Mouse (Mus musculus): ENCODE measurements around the gene Zbtb5. TPM values are rescaled to one million over a fixed set of nuclear protein-coding genes. Genes with fewer than 3 reads are reported as not detected.

The Zbtb5 gene
- polyA plus RNA-seq, 1 experiment from 2014 or later: 36.8 TPM

- WGBS: 11% methylated on average over 3 of the region's 3 CpGs
- peak overlapping the region; percentile 47; the same call in 1 of the 2 replicates for H3K9ac ChIP-seq (ENCODE audit: low read depth, low read length)
Measured at GRCm38 (mm10) chr4:45015615-45016014, 3.4 kb upstream of the Zbtb5 start.

GRCm38 (mm10) chr4:45013537-45013936 is 1.3 kb upstream of the Zbtb5 start:
- H3K27me3 ChIP-seq (replicated peaks; ENCODE audit: control insufficient read depth, insufficient read depth, low read length): no peaks in the 10 kb centered on the region
- H3K9ac ChIP-seq (ENCODE audit: low read depth, low read length): peak overlapping the region; percentile 68; the same call in 1 of the 2 replicates
- no peak overlapping the region; the same call in 1 of the 2 replicates for H3K27ac ChIP-seq (ENCODE audit: low read depth, low read length)
- peak overlapping the region; percentile 79 for H3K4me2 ChIP-seq (ENCODE audit: low read length)
- H3K9me3 ChIP-seq (ENCODE audit: control insufficient read depth, low read length): no peaks in the 10 kb centered on the region
- no peak for ATAC-seq
- 6% methylated on average over 2 of the region's 2 CpGs for WGBS
- H3K4me1 ChIP-seq (ENCODE audit: control insufficient read depth, insufficient read depth, low read depth, low read length): peaks cover 23% of the 10 kb centered on the region
- H3K36me3 ChIP-seq (ENCODE audit: control insufficient read depth, insufficient read depth, low read length): no peaks in the 10 kb centered on the region
- peak overlapping the region; percentile 63 for H3K4me3 ChIP-seq (ENCODE audit: low read length)

More at GRCm38 (mm10) chr4:45015615-45016014, 3.4 kb upstream of the Zbtb5 start:
- H3K4me3 ChIP-seq (ENCODE audit: low read length): no peak overlapping the region
- H3K9me3 ChIP-seq (ENCODE audit: control insufficient read depth, low read length): no peaks in the 10 kb centered on the region
- H3K36me3 ChIP-seq (ENCODE audit: control insufficient read depth, insufficient read depth, low read length): no peaks in the 10 kb centered on the region
- no peak for ATAC-seq
- H3K4me2 ChIP-seq (ENCODE audit: low read length): no peak overlapping the region
- H3K27me3 ChIP-seq (replicated peaks; ENCODE audit: control insufficient read depth, insufficient read depth, low read length): no peaks in the 10 kb centered on the region
- H3K4me1 ChIP-seq (ENCODE audit: control insufficient read depth, insufficient read depth, low read depth, low read length): peaks cover 28% of the 10 kb centered on the region
- H3K27ac ChIP-seq (ENCODE audit: low read depth, low read length): no peak overlapping the region

DNA sequence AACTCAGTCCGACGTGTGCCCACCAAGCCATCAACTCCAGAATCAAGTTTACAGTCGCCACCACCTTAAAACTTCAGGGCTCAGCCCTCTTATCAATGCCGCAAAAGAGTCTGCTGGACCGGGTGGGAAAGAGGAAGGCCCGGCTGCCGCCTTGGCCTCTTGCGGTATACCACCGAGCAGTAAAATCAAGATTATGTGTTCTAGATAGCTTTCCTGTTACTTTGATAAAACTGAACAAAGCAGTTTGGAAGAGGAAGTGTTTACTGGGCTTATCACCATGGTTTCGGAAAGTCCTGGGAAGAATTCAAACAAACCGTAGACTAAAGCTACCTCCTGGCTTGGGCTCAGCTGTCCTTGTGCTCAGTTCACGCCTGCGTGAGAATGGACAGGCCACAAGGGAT is 819 bp upstream of the Zbtb5 start:
- WGBS: under 1% methylated on average over 13 of the region's 13 CpGs
- Histone ChIP-seq H3K4me3 (ENCODE audit: low read length) (peak overlapping the region; percentile 63), H3K9me3 (ENCODE audit: control insufficient read depth, low read length) (no peaks in the 10 kb centered on the region), H3K9ac (ENCODE audit: low read depth, low read length) (peak overlapping the region; percentile 68), H3K36me3 (ENCODE audit: control insufficient read depth, insufficient read depth, low read length) (no peaks in the 10 kb centered on the region), H3K4me2 (ENCODE audit: low read length) (peak overlapping the region; percentile 79), H3K4me1 (ENCODE audit: control insufficient read depth, insufficient read depth, low read depth, low read length) (peaks cover 23% of the 10 kb centered on the region), H3K27me3 (replicated peaks; ENCODE audit: control insufficient read depth, insufficient read depth, low read length) (no peaks in the 10 kb centered on the region), H3K27ac (ENCODE audit: low read depth, low read length) (peak overlapping the region; percentile 83)
- no peak for ATAC-seq

DNA sequence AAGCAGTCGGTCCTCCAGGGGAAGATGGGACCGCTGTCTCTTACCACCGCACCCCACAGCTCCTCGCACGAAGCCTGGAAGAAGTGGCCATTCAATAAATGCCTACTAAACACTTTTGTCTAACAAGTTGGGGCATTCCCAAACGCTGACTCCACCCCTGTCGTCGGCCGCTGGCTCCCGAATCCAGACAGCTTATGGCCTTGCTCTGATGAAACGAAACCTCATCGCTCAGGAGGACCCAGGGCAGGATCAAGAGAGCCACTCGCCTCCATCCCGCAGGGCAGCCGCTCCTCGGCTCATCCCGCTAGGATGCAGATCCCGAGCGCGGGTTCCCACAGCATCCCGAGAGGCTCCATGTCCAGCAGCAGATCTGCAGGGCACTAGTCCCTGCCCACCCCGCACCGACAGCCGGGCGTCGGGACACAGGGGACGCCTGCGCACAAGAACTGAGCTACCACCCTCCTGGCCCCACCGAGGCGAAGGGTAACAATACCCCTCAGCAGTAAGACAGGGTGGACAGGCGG is 569 bp downstream of the Zbtb5 start:
- Histone ChIP-seq H3K9me3 (ENCODE audit: control insufficient read depth, low read length) (no peaks in the 10 kb centered on the region), H3K4me2 (ENCODE audit: low read length) (peak overlapping the region; percentile 85), H3K9ac (ENCODE audit: low read depth, low read length) (peak overlapping the region; percentile 87), H3K36me3 (ENCODE audit: control insufficient read depth, insufficient read depth, low read length) (no peaks in the 10 kb centered on the region), H3K27me3 (replicated peaks; ENCODE audit: control insufficient read depth, insufficient read depth, low read length) (no peaks in the 10 kb centered on the region), H3K27ac (ENCODE audit: low read depth, low read length) (peak overlapping the region; percentile 92), H3K4me3 (ENCODE audit: low read length) (peak overlapping the region; percentile 88), H3K4me1 (ENCODE audit: control insufficient read depth, insufficient read depth, low read depth, low read length) (peaks cover 23% of the 10 kb centered on the region)
- peak; percentile 70 for ATAC-seq
- under 1% methylated on average over 30 of the region's 31 CpGs for WGBS

DNA sequence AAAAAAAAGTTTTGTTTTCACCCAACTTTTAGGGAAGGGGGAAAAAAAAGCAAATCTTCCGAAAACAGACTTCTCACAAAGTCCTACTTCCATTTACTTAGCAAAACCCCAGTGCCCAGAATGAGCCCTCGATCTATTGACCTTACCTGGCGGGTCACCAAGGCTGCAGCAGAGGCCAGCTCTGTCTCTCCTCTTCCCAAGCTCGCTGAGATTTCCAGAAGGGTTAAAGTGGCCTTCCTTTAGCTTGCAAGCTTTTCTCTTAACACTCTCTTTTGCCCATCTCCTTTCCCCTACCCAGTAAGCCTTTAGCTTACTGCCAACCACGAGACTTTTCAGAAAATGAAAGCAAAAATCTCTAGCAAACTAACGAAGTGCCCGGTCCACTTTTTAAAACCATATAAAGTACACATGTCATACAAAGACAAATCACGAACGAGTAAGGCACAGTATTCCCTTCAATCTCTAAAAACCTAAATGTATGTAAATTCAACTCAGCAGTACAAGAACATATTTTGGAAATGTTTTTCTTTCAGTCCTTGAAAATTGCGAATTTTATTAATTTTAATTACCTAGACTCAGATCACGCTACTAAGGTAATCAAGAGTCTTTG is 1.3 kb downstream of the Zbtb5 start:
- no peaks in the 10 kb centered on the region for H3K27me3 ChIP-seq (replicated peaks; ENCODE audit: control insufficient read depth, insufficient read depth, low read length)
- H3K4me1 ChIP-seq (ENCODE audit: control insufficient read depth, insufficient read depth, low read depth, low read length): peaks cover 23% of the 10 kb centered on the region
- H3K27ac ChIP-seq (ENCODE audit: low read depth, low read length): peak overlapping the region; percentile 92; the same call in 1 of the 2 replicates
- H3K9ac ChIP-seq (ENCODE audit: low read depth, low read length): peak overlapping the region; percentile 87
- no peak for ATAC-seq
- H3K9me3 ChIP-seq (ENCODE audit: control insufficient read depth, low read length): no peaks in the 10 kb centered on the region
- peak overlapping the region; percentile 85 for H3K4me2 ChIP-seq (ENCODE audit: low read length)
- no peaks in the 10 kb centered on the region for H3K36me3 ChIP-seq (ENCODE audit: control insufficient read depth, insufficient read depth, low read length)
- H3K4me3 ChIP-seq (ENCODE audit: low read length): peak overlapping the region; percentile 88
- WGBS: 11% methylated on average over 11 of the region's 11 CpGs

GRCm38 (mm10) chr4:45005452-45005851 is 6.8 kb downstream of the Zbtb5 start:
- H3K27me3 ChIP-seq (replicated peaks; ENCODE audit: control insufficient read depth, insufficient read depth, low read length): no peaks in the 10 kb centered on the region
- H3K4me2 ChIP-seq (ENCODE audit: low read length): no peak overlapping the region
- no peaks in the 10 kb centered on the region for H3K9me3 ChIP-seq (ENCODE audit: control insufficient read depth, low read length)
- no peak overlapping the region for H3K9ac ChIP-seq (ENCODE audit: low read depth, low read length)
- peaks cover 10% of the 10 kb centered on the region for H3K4me1 ChIP-seq (ENCODE audit: control insufficient read depth, insufficient read depth, low read depth, low read length)
- no peak overlapping the region for H3K27ac ChIP-seq (ENCODE audit: low read depth, low read length)
- WGBS: 76% methylated on average over 3 of the region's 3 CpGs
- no peaks in the 10 kb centered on the region for H3K36me3 ChIP-seq (ENCODE audit: control insufficient read depth, insufficient read depth, low read length)
- no peak overlapping the region for H3K4me3 ChIP-seq (ENCODE audit: low read length)
- no peak for ATAC-seq

GRCm38 (mm10) chr4:45000001-45000400 is 12.2 kb downstream of the Zbtb5 start:
- ATAC-seq: no peak
- H3K4me3 ChIP-seq (ENCODE audit: low read length): no peak overlapping the region
- no peaks in the 10 kb centered on the region for H3K9me3 ChIP-seq (ENCODE audit: control insufficient read depth, low read length)
- H3K36me3 ChIP-seq (ENCODE audit: control insufficient read depth, insufficient read depth, low read length): no peaks in the 10 kb centered on the region
- H3K9ac ChIP-seq (ENCODE audit: low read depth, low read length): no peak overlapping the region
- 85% methylated on average over 6 of the region's 6 CpGs for WGBS
- H3K27ac ChIP-seq (ENCODE audit: low read depth, low read length): no peak overlapping the region
- no peak overlapping the region for H3K4me2 ChIP-seq (ENCODE audit: low read length)
- no peaks in the 10 kb centered on the region for H3K4me1 ChIP-seq (ENCODE audit: control insufficient read depth, insufficient read depth, low read depth, low read length)
- H3K27me3 ChIP-seq (replicated peaks; ENCODE audit: control insufficient read depth, insufficient read depth, low read length): no peaks in the 10 kb centered on the region

- WGBS: 70% methylated on average over 3 of the region's 3 CpGs
- H3K4me1 ChIP-seq (ENCODE audit: control insufficient read depth, insufficient read depth, low read depth, low read length): no peaks in the 10 kb centered on the region
- H3K4me3 ChIP-seq (ENCODE audit: low read length): no peak overlapping the region
- H3K36me3 ChIP-seq (ENCODE audit: control insufficient read depth, insufficient read depth, low read length): peaks cover 10% of the 10 kb centered on the region; the same call in 1 of the 2 replicates
- H3K27me3 ChIP-seq (replicated peaks; ENCODE audit: control insufficient read depth, insufficient read depth, low read length): no peaks in the 10 kb centered on the region
- ATAC-seq: no peak
- H3K27ac ChIP-seq (ENCODE audit: low read depth, low read length): no peak overlapping the region
- no peak overlapping the region for H3K9ac ChIP-seq (ENCODE audit: low read depth, low read length)
- H3K9me3 ChIP-seq (ENCODE audit: control insufficient read depth, low read length): no peaks in the 10 kb centered on the region
- no peak overlapping the region for H3K4me2 ChIP-seq (ENCODE audit: low read length)
Measured at GRCm38 (mm10) chr4:44998071-44998470, 14.1 kb downstream of the Zbtb5 start.

DNA sequence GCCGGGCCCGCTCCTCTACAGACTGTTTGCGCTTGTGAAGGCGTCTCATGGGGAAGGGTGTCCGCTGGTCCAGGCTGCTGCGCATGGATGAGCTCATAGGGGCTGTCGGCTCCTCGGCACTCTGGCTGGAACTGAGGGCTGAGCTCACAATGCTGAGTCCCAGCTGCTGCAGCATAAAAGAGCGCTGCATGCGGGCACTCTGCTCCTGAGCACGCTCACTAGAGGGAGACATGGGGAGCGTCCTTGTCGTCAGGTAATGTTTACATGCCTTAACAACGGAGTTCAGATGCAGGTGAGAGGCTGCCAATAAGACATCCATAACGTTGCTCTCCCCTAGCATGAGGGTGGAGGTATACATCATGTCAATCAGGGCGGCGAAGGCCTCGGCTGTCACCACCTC is 17.4 kb downstream of the Zbtb5 start:
- Histone ChIP-seq H3K9ac (ENCODE audit: low read depth, low read length) (no peak overlapping the region), H3K27me3 (replicated peaks; ENCODE audit: control insufficient read depth, insufficient read depth, low read length) (no peaks in the 10 kb centered on the region), H3K4me2 (ENCODE audit: low read length) (no peak overlapping the region), H3K36me3 (ENCODE audit: control insufficient read depth, insufficient read depth, low read length) (peaks cover 24% of the 10 kb centered on the region), H3K9me3 (ENCODE audit: control insufficient read depth, low read length) (no peaks in the 10 kb centered on the region), H3K4me1 (ENCODE audit: control insufficient read depth, insufficient read depth, low read depth, low read length) (no peaks in the 10 kb centered on the region), H3K27ac (ENCODE audit: low read depth, low read length) (no peak overlapping the region), H3K4me3 (ENCODE audit: low read length) (no peak overlapping the region)
- ATAC-seq: no peak
- WGBS: 80% methylated on average over 18 of the region's 18 CpGs

All from hindbrain, embryonic 16.5 days (tissue).